Mouse (Mus musculus) G1E (cell line): ENCODE data around the gene Kcnt1.

Source experiments
- CTCF ChIP-seq: IDR thresholded peaks from 2 replicates; pipeline ENCODE4 v1.5.1; 2012; ENCODE audit warnings: low read depth, low read length, inconsistent platforms, mixed read lengths
- GATA1 ChIP-seq: IDR thresholded peaks from 2 replicates; pipeline ENCODE4 v1.6.1; 2012; ENCODE audit warnings: borderline replicate concordance, low read length, inconsistent platforms, mixed read lengths

- no peak for TF ChIP-seq CTCF
- no peak for TF ChIP-seq GATA1
These were observed 20.8 kb upstream of the Kcnt1 start for GRCm38 (mm10) chr2:25842758-25843157.
